Mouse (Mus musculus): ENCODE data around the gene Ctrc. TPM values are rescaled to one million over a fixed set of nuclear protein-coding genes. Genes with fewer than 3 reads are reported as not detected.

Ctrc gene
- polyA plus RNA-seq, 1 experiment from 2014 or later = not detected

DNA sequence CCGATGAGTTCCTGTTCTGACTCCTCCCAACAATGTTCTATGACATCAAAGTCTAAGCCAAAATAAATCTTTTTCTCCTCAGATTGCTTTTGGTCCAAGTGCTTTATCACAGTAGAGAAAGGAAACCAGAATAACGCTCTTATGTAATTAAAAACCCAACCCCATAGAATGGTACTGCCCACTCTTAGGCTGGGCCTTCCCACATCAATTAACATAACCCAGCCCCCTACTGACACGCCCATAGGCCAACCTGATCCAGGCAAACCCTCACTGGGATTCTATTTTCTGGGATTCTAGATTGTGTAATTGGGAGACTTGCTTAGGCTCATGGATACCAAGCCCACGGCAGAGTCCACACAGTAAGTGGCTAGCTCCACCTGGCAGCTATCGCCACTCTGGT lies 18.8 kb upstream of the Ctrc start:
- Histone ChIP-seq H3K27me3 (no peaks in the 10 kb centered on the region), H3K27ac (no peak overlapping the region), H3K9me3 (replicated peaks) (no peaks in the 10 kb centered on the region), H3K4me1 (peaks cover 30% of the 10 kb centered on the region), H3K9ac (no peak overlapping the region), H3K4me2 (replicated peaks) (no peak overlapping the region), H3K4me3 (no peak overlapping the region), H3K36me3 (peaks cover 11% of the 10 kb centered on the region)
- 96% methylated on average over 5 of the region's 5 CpGs for WGBS
- ATAC-seq (ENCODE audit: low FRiP score) = no peak

DNA sequence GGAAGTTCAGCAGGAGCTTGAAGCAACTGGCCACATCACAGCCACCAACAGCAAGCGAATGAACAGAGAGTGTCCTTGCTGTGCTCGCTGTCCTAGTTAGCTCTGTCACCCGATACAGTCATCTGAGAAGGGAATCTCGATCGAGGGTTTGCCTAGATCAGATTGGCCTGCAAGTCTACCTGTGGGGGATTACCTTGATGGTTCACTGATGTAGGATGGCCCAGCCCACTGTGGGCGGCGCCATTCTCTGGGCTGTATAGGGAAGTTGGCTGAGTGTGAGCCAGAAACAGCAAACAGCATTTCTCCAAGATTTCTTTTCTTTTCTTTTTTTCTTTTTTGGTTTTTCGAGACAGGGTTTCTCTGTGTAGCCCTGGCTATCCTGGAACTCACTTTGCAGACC lies 18.3 kb upstream of the Ctrc start:
- H3K27me3 ChIP-seq = no peaks in the 10 kb centered on the region
- ATAC-seq (ENCODE audit: low FRiP score) = no peak
- H3K4me3 ChIP-seq = no peak overlapping the region
- WGBS = 90% methylated on average over 8 of the region's 8 CpGs
- no peak overlapping the region for H3K4me2 ChIP-seq (replicated peaks)
- no peak overlapping the region for H3K9ac ChIP-seq
- H3K9me3 ChIP-seq (replicated peaks) = no peaks in the 10 kb centered on the region
- peaks cover 16% of the 10 kb centered on the region for H3K36me3 ChIP-seq
- peaks cover 25% of the 10 kb centered on the region for H3K4me1 ChIP-seq
- H3K27ac ChIP-seq = no peak overlapping the region

DNA sequence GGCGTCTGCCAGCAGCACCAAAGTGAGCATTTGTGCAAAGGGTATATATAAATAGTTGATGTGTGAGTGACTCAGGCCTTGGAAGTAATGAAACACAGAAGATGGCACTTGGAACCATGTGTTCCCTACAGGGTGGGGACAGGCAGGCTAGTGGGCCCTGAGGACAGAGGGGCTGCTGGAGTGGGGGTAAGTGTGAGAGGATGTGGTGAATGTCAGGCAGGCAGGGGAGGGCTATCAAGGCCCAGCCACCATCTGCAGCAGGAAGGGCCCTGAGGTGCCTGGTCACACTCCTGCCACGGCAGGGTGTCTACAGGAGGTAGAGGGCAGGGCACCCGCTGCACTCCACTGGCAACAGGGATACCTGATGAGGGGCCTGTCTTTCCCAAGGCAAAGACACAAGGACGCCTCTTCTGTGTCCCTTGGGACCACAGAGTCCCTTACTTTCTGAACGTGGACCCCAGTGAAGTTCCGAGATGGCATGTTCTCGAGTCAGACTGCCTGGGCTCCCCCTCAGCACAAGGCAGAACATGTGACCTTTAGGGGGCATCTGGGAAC lies 17.6 kb upstream of the Ctrc start:
- no peak for ATAC-seq (ENCODE audit: low FRiP score)
- Histone ChIP-seq H3K27ac (no peak overlapping the region), H3K27me3 (no peaks in the 10 kb centered on the region)

DNA sequence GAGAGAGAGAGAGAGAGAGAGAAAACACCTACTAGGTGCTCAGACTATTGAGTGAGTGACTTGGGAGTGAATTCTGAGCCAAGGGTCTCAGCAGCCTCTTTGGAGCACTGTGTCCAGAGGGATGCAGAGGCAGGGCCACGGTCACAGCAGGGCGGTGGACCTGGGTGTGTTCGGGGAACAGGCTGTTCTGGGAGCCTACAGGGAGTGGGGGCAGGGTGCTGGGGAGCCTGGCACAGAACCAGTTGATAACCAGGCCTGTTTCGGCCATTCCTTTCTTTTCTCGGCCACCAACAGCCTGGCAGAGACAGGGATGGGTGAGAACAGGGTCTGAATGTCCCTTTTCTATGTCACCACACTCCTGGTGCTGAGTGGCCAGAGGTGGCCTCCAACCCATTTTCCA lies 16.7 kb upstream of the Ctrc start:
- WGBS = 85% methylated on average over 5 of the region's 5 CpGs
- peaks cover 18% of the 10 kb centered on the region for H3K4me1 ChIP-seq
- H3K36me3 ChIP-seq = peaks cover 26% of the 10 kb centered on the region
- no peak overlapping the region for H3K9ac ChIP-seq
- H3K27ac ChIP-seq = no peak overlapping the region
- H3K27me3 ChIP-seq = no peaks in the 10 kb centered on the region
- no peak for ATAC-seq (ENCODE audit: low FRiP score)
- no peak overlapping the region for H3K4me2 ChIP-seq (replicated peaks)
- no peak overlapping the region for H3K4me3 ChIP-seq
- H3K9me3 ChIP-seq (replicated peaks) = no peaks in the 10 kb centered on the region

More for the DNA sequence above, 17.6 kb upstream of the Ctrc start:
- H3K4me1 ChIP-seq = peaks cover 24% of the 10 kb centered on the region
- no peaks in the 10 kb centered on the region for H3K9me3 ChIP-seq (replicated peaks)
- peaks cover 23% of the 10 kb centered on the region for H3K36me3 ChIP-seq
- H3K9ac ChIP-seq = no peak overlapping the region
- no peak overlapping the region for H3K4me2 ChIP-seq (replicated peaks)
- H3K4me3 ChIP-seq = no peak overlapping the region
- WGBS = 89% methylated on average over 7 of the region's 7 CpGs

DNA sequence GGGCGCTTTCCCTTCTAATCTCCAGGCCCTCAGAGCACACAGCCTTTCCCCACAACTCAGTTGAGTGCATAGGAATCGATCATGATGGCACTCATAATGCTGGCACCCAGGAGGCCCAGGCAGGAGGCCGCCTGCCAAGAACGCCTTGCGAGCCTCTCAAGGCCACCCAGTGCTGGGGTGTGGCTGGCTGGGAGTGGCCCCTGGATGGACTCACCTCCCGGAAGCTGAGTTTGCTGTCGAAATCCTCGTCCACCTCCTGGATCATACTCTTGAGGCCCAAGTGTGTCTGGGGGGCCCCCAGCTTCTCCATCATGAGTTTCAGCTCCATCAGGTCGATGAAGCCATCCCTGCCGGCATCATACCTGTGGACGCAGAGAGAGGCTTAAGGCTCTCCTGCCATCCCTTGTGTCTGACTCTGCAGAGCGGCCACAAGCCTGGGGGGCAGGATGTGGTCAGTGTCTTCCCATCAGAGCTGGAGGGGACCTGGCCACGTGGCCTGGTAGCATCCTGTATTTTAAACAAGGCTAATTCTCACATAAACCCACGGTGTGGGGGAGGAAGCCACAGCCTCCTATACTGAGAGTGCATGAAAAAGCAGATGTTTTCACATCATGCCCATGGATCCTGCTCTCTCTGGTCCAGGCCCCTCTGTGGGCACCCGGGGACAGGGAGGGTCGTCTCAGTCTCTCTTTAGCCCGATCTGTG lies 15.6 kb upstream of the Ctrc start:
- Histone ChIP-seq H3K9me3 (replicated peaks) (no peaks in the 10 kb centered on the region), H3K4me1 (peaks cover 6% of the 10 kb centered on the region), H3K27ac (no peak overlapping the region), H3K36me3 (peaks cover 26% of the 10 kb centered on the region), H3K27me3 (no peaks in the 10 kb centered on the region), H3K4me3 (no peak overlapping the region), H3K4me2 (replicated peaks) (no peak overlapping the region), H3K9ac (no peak overlapping the region)
- 89% methylated on average over 17 of the region's 17 CpGs for WGBS
- no peak for ATAC-seq (ENCODE audit: low FRiP score)

DNA sequence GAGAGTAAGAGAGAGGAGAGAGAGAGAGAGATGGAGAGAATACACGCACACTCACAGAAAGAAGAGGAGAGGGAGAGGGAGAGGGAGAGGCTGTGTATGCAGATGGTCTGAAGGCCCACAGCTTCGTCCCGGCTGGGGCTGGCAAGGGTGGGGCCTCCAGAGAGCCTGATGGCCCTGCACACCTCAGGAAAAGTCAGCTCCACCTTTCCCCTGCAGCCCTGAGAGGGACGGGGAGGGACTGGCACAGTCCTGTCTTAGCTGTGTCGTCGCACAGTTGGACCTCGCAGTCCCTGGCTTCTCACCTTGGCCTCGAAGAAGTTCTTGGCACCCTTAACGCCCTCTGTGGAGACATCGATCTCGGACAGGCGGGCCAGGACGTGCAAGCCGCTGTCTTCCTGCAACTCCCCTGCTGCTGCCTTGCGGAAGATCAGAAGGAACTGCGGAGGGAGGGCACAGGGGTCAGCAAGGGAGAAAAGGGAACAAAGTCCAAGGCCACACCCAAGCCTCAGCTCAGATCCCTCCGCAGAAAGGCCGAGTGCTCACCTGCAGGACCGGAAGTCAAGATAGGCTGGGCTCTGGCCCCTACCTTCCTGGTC lies 14.2 kb upstream of the Ctrc start:
- H3K9ac ChIP-seq = no peak overlapping the region
- no peaks in the 10 kb centered on the region for H3K9me3 ChIP-seq (replicated peaks)
- H3K4me1 ChIP-seq = no peaks in the 10 kb centered on the region
- no peak overlapping the region for H3K4me3 ChIP-seq
- H3K36me3 ChIP-seq = peaks cover 26% of the 10 kb centered on the region
- H3K4me2 ChIP-seq (replicated peaks) = no peak overlapping the region
- H3K27me3 ChIP-seq = no peaks in the 10 kb centered on the region
- no peak for ATAC-seq (ENCODE audit: low FRiP score)
- 67% methylated on average over 19 of the region's 19 CpGs for WGBS
- no peak overlapping the region for H3K27ac ChIP-seq

DNA sequence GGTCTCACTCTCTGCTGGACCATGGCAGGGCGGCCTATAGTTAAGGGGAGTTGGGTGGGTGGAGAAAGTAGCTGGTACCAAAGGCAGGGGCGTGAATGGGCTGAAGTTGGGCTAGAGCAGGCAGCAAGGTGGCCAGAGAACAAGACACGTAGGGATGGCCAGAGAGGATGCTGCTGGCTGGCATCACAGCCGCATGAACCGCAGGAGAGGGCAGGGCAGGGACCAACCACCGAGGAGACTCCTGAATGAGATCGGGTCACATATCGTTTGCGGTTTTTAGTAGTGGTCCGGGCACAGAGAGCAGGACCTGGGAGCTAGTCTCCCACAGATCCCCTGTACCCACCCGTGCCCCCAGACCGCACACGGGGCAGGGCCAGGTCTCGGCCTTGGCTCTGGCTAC lies 13.2 kb upstream of the Ctrc start:
- Histone ChIP-seq H3K9me3 (replicated peaks) (no peaks in the 10 kb centered on the region), H3K4me3 (no peak overlapping the region), H3K36me3 (peaks cover 26% of the 10 kb centered on the region), H3K27me3 (no peaks in the 10 kb centered on the region), H3K27ac (no peak overlapping the region), H3K4me1 (no peaks in the 10 kb centered on the region), H3K9ac (no peak overlapping the region), H3K4me2 (replicated peaks) (no peak overlapping the region)
- ATAC-seq (ENCODE audit: low FRiP score) = no peak
- 91% methylated on average over 14 of the region's 14 CpGs for WGBS

DNA sequence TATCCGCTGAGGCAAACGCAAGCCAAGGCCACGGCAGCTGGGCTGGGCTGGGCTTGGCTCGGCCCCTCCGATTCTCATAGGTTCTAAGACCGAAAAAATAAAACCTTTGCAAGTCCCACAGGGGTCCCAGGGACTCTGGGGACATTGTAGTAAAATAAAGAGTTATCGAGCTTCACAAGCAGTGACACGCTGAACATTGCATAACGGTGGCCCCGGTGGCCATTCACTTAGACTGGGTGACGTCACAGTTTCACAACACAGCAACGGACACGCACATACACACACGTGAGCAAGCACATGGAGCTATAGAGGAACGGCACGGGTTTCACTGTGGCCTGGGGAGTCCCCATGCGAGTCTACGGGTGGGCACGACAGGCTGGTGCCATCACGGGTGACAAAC lies 12.3 kb upstream of the Ctrc start:
- H3K27ac ChIP-seq = no peak overlapping the region
- no peak overlapping the region for H3K4me3 ChIP-seq
- peaks cover 26% of the 10 kb centered on the region for H3K36me3 ChIP-seq
- H3K4me1 ChIP-seq = no peaks in the 10 kb centered on the region
- H3K9me3 ChIP-seq (replicated peaks) = no peaks in the 10 kb centered on the region
- no peaks in the 10 kb centered on the region for H3K27me3 ChIP-seq
- H3K9ac ChIP-seq = no peak overlapping the region
- H3K4me2 ChIP-seq (replicated peaks) = no peak overlapping the region
- ATAC-seq (ENCODE audit: low FRiP score) = no peak
- WGBS = 90% methylated on average over 20 of the region's 20 CpGs

DNA sequence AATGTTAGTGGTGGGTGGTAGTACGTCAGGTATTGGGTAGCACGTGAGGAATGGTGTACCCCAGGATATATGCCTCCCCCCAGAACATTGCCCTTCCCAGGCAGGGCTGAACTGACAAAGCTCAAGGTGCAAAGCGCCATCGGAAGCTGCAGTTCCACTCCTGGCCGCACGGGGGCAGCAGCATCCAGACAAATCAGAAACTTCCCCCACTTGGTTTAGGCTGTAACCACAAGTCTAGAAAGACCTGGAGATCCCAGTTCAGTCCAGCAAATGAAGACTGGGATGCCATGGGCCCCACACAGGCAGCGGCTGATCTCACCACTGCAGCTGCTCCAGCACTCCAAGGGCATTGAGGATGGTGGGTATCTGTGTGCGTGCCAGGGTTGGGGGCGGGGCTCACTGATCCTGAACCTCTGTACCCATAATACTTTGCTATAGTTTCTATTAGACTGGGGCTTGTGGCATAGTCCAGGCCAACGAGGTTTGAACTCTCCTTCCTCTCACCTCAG lies 11.3 kb upstream of the Ctrc start:
- peak; percentile 73 for ATAC-seq (ENCODE audit: low FRiP score)
- Histone ChIP-seq H3K36me3 (peaks cover 26% of the 10 kb centered on the region), H3K27me3 (no peaks in the 10 kb centered on the region), H3K4me1 (no peaks in the 10 kb centered on the region), H3K9me3 (replicated peaks) (no peaks in the 10 kb centered on the region), H3K27ac (no peak overlapping the region; the same call in 1 of the 2 replicates), H3K9ac (no peak overlapping the region), H3K4me3 (no peak overlapping the region), H3K4me2 (replicated peaks) (no peak overlapping the region)
- 19% methylated on average over 10 of the region's 10 CpGs for WGBS

DNA sequence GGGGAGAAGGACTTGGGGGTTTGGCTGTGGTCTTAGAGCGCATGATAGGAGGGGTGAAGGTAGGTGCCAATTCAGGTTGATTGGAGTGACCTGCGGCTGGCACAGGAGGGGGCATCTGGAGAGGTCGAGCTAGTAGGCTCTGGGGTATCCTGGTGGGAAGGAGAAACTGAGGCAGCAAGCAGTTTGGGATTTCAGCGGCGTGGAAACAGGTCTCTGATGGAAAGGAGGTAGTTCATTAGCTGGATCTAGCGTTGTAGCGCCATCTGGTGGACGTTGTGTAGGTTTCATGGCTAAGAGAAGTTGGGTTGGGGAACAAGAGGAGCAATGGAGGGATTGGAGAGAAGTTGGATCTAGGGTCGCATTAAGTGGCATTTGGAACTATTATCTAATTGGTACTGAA lies 7.3 kb upstream of the Ctrc start:
- Histone ChIP-seq H3K27me3 (no peaks in the 10 kb centered on the region), H3K4me1 (no peaks in the 10 kb centered on the region), H3K9ac (no peak overlapping the region), H3K9me3 (replicated peaks) (no peaks in the 10 kb centered on the region), H3K36me3 (no peaks in the 10 kb centered on the region), H3K27ac (no peak overlapping the region), H3K4me3 (no peak overlapping the region), H3K4me2 (replicated peaks) (no peak overlapping the region)
- ATAC-seq (ENCODE audit: low FRiP score) = no peak
- 76% methylated on average over 9 of the region's 9 CpGs for WGBS

DNA sequence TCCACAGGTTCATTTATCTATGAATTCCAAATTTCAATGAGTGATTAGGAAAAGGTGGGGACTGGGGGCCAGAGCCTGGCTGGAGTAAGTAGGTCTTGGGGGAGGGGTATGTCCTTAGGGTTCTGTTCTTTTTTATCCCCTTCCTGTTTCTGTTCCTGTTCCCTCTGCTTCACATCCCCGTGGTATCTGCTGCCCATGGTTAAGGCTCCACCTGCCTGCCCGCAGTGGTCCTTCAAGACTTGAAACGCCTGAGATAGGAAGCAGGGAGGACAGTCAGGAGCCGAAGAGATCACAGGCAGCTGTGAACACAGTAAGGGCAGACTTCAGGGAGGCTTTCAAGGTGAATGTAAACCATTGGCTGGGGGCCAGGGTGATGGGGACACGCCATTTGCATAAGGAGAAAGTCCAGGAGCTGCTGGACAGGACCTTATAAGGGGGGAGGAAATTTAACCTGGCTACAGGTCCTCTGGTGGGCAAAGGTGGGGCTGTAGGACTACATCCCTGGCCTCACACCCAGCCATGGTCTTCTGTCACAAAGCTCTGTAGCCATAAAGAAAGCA lies 11.5 kb downstream of the Ctrc start:
- Histone ChIP-seq H3K4me2 (replicated peaks) (no peak overlapping the region), H3K27ac (no peak overlapping the region), H3K9ac (no peak overlapping the region), H3K4me1 (no peaks in the 10 kb centered on the region), H3K4me3 (no peak overlapping the region), H3K9me3 (replicated peaks) (no peaks in the 10 kb centered on the region), H3K27me3 (no peaks in the 10 kb centered on the region), H3K36me3 (no peaks in the 10 kb centered on the region)
- 69% methylated on average over 5 of the region's 5 CpGs for whole genome bisulfite sequencing
- ATAC-seq (ENCODE audit: low FRiP score) = no peak

DNA sequence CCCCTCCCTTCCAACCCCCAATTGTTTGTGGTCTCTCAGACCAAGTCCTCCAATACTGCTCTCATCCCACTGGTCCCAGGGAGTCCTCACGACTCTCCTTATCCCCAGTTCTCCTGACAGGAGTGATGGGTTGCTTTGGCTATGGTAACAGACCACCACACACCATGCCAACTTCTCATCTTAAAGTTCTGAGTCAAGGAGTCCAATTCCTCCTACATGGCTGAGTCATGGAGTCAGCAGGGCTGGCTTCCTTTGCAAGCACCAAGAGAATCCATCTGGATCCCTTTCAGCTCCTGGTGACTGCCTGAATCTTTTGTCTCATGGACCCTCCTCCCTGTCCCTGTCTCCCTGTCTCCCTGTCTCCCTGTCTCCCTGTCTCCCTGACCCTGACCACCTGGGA lies 12.2 kb downstream of the Ctrc start:
- no peaks in the 10 kb centered on the region for H3K27me3 ChIP-seq
- H3K4me1 ChIP-seq = no peaks in the 10 kb centered on the region
- no peak overlapping the region for H3K4me2 ChIP-seq (replicated peaks)
- WGBS = 43% methylated on average over 1 of the region's 1 CpGs
- no peak for ATAC-seq (ENCODE audit: low FRiP score)
- no peak overlapping the region for H3K4me3 ChIP-seq
- H3K36me3 ChIP-seq = no peaks in the 10 kb centered on the region
- no peak overlapping the region for H3K27ac ChIP-seq
- H3K9me3 ChIP-seq (replicated peaks) = no peaks in the 10 kb centered on the region
- no peak overlapping the region for H3K9ac ChIP-seq

Data from hindbrain, embryonic 12.5 days (tissue).